Mouse (Mus musculus) hindbrain, embryonic 15.5 days (tissue): ENCODE measurements around the gene Acr. TPM values are rescaled to one million over a fixed set of nuclear protein-coding genes. Genes with fewer than 3 reads are reported as not detected.
A peak's percentile ranks its signal among the peaks of the same experiment; 100 is the strongest.

ENCODE experiments used
- ATAC-seq: fragments of 200-750 bp; cut with Nextera tagmentation; 2 replicates; pipeline ENCODE4 v1.8.0; 2017; ENCODE audit warnings: low read depth, moderate number of reproducible peaks, moderate TSS enrichment; ENCODE audit not compliant: low FRiP score
- H3K27ac ChIP-seq: fragments of 300-500 bp; sonication (generic); replicated peaks from 2 replicates; pipeline ENCODE4 v1.5.1; 2015; ENCODE audit warnings: mild to moderate bottlenecking, inconsistent platforms
- H3K27me3 ChIP-seq: fragments of 300-500 bp; sonication (generic); 2 replicates; pipeline ENCODE4 v1.6.1; 2015; ENCODE audit warnings: control low read depth, inconsistent platforms
- H3K36me3 ChIP-seq: fragments of 300-500 bp; sonication (generic); 2 replicates; pipeline ENCODE4 v1.6.1; 2015; ENCODE audit warnings: control low read depth, inconsistent platforms
- H3K4me1 ChIP-seq: fragments of 300-500 bp; sonication (generic); replicated peaks from 2 replicates; pipeline ENCODE4 v1.6.1; 2015; ENCODE audit warnings: control low read depth, inconsistent platforms
- H3K4me2 ChIP-seq: fragments of 300-500 bp; sonication (generic); 2 replicates; pipeline ENCODE4 v1.6.1; 2015; ENCODE audit warnings: moderate library complexity, mild to moderate bottlenecking, inconsistent platforms
- H3K4me3 ChIP-seq: fragments of 300-500 bp; sonication (generic); 2 replicates; pipeline ENCODE4 v1.5.1; 2015; ENCODE audit warnings: mild to moderate bottlenecking, inconsistent platforms
- H3K9ac ChIP-seq: fragments of 300-500 bp; sonication (generic); 2 replicates; pipeline ENCODE4 v1.6.1; 2015; ENCODE audit warnings: inconsistent platforms
- H3K9me3 ChIP-seq: fragments of 300-500 bp; sonication (generic); 2 replicates; pipeline ENCODE4 v1.6.1; 2016; ENCODE audit warnings: control low read depth, inconsistent platforms
- WGBS: fragments of 180-500 bp; shearing (Covaris S2); methylation state at CpG from one replicate; pipeline ENCODE4 v1.1.7; 2015; 5-methylcytosine and 5-hydroxymethylcytosine counted together
- polyA plus RNA-seq: library from polyadenylated mRNA; unstranded; fragments of >200 nt; fragmentation: Nextera tagmentation; extraction: Ambion mirVana; gene quantifications from 2 replicates; pipeline ENCODE4 v1.2.1, GENCODE M21; 2015

Acr gene
- polyA plus RNA-seq, 1 experiment from 2014 or later = 1.4 TPM

DNA sequence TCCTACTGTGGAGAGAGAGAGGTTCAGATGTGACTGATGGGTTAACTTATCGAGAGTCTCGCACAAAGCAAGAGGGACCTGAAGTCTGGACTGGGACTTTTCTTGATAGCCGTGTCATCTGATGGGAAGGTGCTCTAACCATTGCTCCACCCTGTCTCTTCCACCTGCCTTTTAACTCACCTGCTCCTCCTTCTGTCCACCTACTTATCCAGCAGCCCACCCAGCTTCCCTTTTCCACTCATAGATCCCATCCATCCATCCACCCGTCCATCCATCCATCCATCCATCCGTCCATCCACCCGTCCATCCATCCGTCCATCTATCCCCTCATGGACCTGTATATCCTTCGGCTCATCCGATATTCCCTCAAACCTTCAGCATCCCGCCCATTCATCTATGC lies 39.2 kb upstream of the Acr start:
- Histone ChIP-seq H3K9ac (no peak overlapping the region), H3K4me1 (peaks cover 39% of the 10 kb centered on the region), H3K27me3 (0 out of 2 replicates have a peak, but pooled peaks cover 4% of the 10 kb centered on the region), H3K4me3 (no peak overlapping the region), H3K27ac (no peak overlapping the region), H3K36me3 (0 out of 2 replicates have a peak, but pooled peaks cover 3% of the 10 kb centered on the region), H3K9me3 (no peaks in the 10 kb centered on the region), H3K4me2 (no peak overlapping the region)
- WGBS = 94% methylated on average over 10 of the region's 10 CpGs
- no peak for ATAC-seq

DNA sequence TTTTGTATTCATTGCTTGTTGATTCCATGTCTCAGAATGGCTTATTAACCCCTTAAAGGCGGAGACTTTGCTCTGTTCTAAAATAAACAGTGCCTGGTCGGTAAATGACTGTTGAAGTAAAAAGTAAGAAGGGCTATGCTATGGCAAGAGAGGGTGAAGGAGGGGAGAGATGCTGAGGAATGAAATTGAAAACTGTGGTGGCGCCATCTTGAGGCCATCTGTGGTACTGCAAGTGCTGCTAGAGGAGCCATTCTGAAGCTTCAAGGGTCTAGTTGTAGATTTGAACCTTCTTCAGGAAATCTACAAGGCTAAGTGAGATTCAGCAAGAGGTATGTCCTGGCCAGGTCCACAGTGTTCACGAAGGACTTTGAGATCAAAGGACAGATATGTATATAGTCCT lies 37.8 kb upstream of the Acr start:
- H3K9ac ChIP-seq = no peak overlapping the region
- no peak for ATAC-seq
- H3K27ac ChIP-seq = peak overlapping the region; percentile 31; the same call in 1 of the 2 replicates
- no peaks in the 10 kb centered on the region for H3K9me3 ChIP-seq
- H3K4me2 ChIP-seq = no peak overlapping the region
- WGBS = 7% methylated on average over 4 of the region's 4 CpGs
- no peaks in the 10 kb centered on the region for H3K27me3 ChIP-seq
- peaks cover 32% of the 10 kb centered on the region for H3K4me1 ChIP-seq
- 0 out of 2 replicates have a peak, but pooled peaks cover 3% of the 10 kb centered on the region for H3K36me3 ChIP-seq
- no peak overlapping the region for H3K4me3 ChIP-seq

DNA sequence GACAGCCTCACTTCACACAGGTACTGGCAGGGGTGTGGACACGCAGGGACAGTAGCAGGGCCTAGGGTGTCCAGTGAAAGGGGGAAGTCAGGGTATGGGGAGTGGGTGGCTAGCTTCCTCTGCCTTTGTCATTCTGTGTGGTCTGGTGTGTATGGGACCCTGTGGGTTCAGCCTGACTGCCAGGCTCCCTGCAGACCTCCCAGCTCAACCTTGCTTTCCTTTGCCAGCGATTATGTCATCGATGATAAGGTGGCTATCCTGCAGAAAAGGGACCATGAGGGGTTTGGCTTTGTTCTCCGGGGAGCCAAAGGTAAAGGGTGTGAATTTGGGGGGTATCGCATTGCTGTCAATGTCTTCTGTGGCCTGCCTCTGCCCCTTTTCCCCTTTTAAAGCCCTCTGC lies 36.7 kb upstream of the Acr start:
- Histone ChIP-seq H3K4me1 (peaks cover 32% of the 10 kb centered on the region), H3K27ac (no peak overlapping the region), H3K36me3 (0 out of 2 replicates have a peak, but pooled peaks cover 3% of the 10 kb centered on the region), H3K4me2 (no peak overlapping the region), H3K4me3 (no peak overlapping the region), H3K27me3 (no peaks in the 10 kb centered on the region), H3K9me3 (no peaks in the 10 kb centered on the region), H3K9ac (no peak overlapping the region)
- 96% methylated on average over 5 of the region's 5 CpGs for WGBS
- no peak for ATAC-seq

DNA sequence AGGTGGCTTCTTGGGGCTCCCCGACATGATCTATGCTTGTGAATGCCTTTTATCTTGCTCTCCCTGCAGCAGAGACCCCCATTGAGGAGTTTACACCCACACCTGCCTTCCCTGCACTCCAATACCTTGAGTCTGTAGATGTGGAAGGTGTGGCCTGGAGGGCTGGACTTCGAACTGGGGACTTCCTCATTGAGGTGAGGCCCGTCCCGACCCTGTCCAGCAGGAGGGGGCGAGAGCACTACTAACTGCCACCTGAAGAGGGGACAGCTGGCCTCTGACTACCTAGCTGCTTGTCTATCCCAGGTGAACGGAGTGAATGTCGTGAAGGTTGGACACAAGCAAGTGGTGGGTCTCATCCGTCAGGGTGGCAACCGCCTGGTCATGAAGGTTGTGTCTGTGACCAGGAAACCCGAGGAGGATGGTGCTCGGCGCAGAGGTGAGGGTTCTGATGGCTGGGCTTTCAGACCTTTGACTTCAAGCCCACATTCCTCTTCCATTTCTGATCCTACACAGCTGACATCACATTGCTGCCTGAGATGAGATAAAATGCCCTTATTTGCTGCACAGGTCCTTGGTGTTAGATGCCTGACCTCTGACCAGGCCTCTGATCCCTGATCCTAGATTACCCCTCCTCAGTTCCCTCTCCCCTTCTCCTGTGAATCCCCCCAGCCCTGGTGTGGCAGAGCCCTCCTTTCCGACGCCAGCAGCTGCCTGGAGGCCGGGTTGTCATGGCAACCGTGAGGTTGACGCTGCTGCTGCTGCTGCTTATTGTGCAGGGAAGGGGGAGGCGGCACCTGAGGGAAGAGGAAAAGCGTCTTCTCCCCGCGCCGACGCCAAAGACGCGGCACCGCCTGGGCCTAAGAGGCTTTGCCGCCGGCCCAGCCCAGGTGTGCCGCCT lies 35.9 kb upstream of the Acr start:
- no peaks in the 10 kb centered on the region for H3K36me3 ChIP-seq
- no peaks in the 10 kb centered on the region for H3K27me3 ChIP-seq
- peak overlapping the region; percentile 49 for H3K9ac ChIP-seq
- peak overlapping the region; percentile 81 for H3K4me2 ChIP-seq
- H3K4me3 ChIP-seq = peak overlapping the region; percentile 46
- H3K9me3 ChIP-seq = no peaks in the 10 kb centered on the region
- WGBS = 30% methylated on average over 29 of the region's 29 CpGs
- peak; percentile 80 for ATAC-seq
- H3K27ac ChIP-seq = peak overlapping the region; percentile 88
- H3K4me1 ChIP-seq = peaks cover 32% of the 10 kb centered on the region

DNA sequence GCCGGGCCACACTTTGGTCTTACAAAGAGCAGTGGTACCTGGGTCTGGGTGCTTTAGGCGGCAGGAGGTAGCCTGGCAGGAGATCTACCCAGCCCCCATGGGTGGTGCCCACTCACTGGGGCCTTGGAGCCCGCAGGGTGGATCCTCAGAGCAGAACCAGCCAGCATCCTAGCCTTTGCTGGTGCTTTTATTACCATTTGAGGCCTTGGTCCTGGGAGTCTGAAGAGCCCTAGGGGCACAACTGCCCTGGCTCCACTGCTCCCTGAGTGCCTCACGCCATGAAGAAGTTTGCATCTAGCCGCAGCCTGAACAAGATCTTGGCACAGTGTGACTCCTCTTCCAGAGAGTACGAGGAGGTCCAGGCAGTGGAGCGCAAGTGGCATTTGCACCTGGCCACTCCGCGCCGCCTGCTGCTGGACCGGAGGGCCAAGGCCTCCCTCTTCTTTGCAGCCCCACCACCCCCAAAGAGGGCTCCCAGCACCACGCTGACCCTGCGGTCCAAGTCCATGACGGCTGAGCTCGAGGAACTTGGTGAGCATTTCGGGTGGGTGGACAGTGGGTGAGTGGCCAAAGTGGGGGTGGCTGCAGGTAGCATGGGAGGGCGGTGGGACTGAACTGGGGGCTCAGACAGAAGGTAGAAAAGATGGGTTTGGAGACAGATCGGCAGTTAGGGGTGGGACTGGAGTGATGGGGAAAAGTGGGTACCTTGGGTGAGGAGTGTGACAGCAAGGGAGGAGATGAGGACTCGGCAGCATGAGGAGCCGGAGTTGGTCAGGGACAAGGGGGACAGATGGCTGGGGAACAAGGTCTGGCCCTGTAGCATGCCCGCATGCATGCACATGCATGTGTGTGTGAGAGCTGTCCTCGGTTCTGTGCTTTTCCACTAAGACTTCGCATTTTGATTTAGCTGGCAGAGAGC lies 34.9 kb upstream of the Acr start:
- no peaks in the 10 kb centered on the region for H3K36me3 ChIP-seq
- peaks cover 32% of the 10 kb centered on the region for H3K4me1 ChIP-seq
- H3K4me2 ChIP-seq = peak overlapping the region; percentile 81
- peak overlapping the region; percentile 88 for H3K27ac ChIP-seq
- ATAC-seq = peak; percentile 51
- peak overlapping the region; percentile 49 for H3K9ac ChIP-seq
- peak overlapping the region; percentile 46 for H3K4me3 ChIP-seq
- no peaks in the 10 kb centered on the region for H3K27me3 ChIP-seq
- 63% methylated on average over 23 of the region's 23 CpGs for WGBS
- no peaks in the 10 kb centered on the region for H3K9me3 ChIP-seq

DNA sequence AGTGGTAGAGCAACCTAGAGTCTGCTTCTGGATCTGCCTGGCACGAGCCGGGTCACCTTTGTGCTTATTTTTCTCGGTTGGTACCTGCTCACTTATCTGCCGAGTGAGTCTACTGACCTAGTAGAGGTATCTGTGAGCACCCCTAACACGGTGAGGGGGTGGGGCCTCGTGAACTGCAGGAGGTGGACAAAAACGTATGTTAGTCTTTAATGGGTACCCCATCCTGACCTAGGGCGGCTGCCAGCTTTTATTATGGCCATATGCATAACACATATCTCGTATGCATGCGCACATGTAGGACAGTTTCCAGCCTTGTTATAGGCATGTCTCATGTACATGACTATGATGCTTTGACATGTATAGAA lies 34.3 kb upstream of the Acr start:
- Histone ChIP-seq H3K4me1 (peaks cover 32% of the 10 kb centered on the region), H3K9ac (peak overlapping the region; percentile 49; the same call in 1 of the 2 replicates), H3K4me2 (peak overlapping the region; percentile 81), H3K9me3 (no peaks in the 10 kb centered on the region), H3K4me3 (peak overlapping the region; percentile 46), H3K27ac (no peak overlapping the region; the same call in 1 of the 2 replicates), H3K27me3 (no peaks in the 10 kb centered on the region), H3K36me3 (no peaks in the 10 kb centered on the region)
- ATAC-seq = no peak
- 82% methylated on average over 10 of the region's 10 CpGs for WGBS

DNA sequence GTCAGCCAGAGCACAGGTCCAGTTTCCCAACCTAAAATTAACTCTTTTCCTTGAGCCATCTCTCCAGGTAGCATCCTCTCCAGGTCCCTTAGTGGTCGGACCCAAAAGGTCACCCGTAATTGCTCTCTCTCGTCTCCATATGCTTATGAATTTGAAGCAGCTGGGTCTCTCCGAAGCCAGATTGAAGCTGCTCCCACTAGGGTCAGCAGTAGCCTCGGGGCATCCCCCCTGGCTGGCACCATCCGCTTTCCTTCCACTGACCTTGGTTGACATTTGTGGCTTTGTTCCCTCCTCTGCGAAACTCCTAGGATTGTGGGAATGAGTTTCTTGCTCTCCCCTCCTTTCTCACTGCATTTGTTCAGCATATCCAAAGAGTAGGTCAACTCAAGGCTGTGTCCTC lies 24.0 kb upstream of the Acr start:
- no peak overlapping the region for H3K27ac ChIP-seq
- H3K9me3 ChIP-seq = no peaks in the 10 kb centered on the region
- H3K4me2 ChIP-seq = no peak overlapping the region
- H3K9ac ChIP-seq = no peak overlapping the region
- 76% methylated on average over 7 of the region's 7 CpGs for WGBS
- peaks cover 12% of the 10 kb centered on the region; the same call in 1 of the 2 replicates for H3K36me3 ChIP-seq
- H3K4me3 ChIP-seq = no peak overlapping the region
- H3K4me1 ChIP-seq = peaks cover 20% of the 10 kb centered on the region
- ATAC-seq = no peak
- H3K27me3 ChIP-seq = no peaks in the 10 kb centered on the region

DNA sequence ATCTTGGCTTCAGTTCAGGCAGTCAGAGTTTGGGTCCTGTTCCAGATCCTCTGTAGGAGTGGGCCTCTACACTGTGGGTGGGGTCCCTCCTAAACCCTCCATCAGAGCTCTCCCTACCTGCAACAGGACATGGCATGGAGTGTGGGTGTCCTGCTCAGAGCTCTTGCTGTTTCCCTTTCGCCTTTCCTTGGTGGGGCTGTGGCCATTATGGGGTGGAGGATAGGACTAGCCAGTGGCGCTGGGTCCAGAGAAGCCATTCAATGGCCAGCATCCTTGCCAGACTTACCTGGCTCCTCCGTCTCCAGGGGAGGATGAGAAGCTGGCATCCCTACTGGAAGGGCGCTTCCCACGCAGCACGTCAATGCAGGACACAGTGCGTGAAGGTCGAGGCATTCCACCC lies 20.8 kb upstream of the Acr start:
- peaks cover 23% of the 10 kb centered on the region for H3K4me1 ChIP-seq
- H3K27me3 ChIP-seq = no peaks in the 10 kb centered on the region
- H3K27ac ChIP-seq = no peak overlapping the region
- no peak for ATAC-seq
- peaks cover 12% of the 10 kb centered on the region; the same call in 1 of the 2 replicates for H3K36me3 ChIP-seq
- no peaks in the 10 kb centered on the region for H3K9me3 ChIP-seq
- peak overlapping the region; percentile 45 for H3K4me2 ChIP-seq
- H3K9ac ChIP-seq = no peak overlapping the region
- H3K4me3 ChIP-seq = no peak overlapping the region
- 57% methylated on average over 8 of the region's 8 CpGs for WGBS

DNA sequence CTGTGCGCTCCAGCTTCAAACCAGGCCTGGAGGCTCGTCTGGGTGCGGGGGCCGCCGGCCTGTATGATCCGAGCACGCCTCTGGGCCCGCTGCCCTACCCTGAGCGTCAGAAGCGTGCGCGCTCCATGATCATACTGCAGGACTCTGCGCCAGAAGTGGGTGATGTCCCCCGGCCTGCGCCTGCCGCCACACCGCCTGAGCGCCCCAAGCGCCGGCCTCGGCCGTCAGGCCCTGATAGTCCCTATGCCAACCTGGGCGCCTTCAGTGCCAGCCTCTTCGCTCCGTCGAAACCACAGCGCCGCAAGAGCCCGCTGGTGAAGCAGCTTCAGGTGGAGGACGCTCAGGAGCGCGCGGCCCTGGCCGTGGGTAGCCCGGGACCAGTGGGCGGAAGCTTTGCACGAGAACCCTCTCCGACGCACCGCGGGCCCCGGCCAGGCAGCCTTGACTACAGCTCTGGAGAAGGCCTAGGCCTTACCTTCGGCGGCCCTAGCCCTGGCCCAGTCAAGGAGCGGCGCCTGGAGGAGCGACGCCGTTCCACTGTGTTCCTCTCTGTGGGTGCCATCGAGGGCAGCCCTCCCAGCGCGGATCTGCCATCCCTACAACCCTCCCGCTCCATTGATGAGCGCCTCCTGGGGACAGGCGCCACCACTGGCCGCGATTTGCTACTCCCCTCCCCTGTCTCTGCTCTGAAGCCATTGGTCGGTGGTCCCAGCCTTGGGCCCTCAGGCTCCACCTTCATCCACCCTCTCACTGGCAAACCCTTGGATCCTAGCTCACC lies 20.1 kb upstream of the Acr start:
- H3K4me3 ChIP-seq = peak overlapping the region; percentile 13; the same call in 1 of the 2 replicates
- peak overlapping the region; percentile 53; the same call in 1 of the 2 replicates for H3K27ac ChIP-seq
- peak; percentile 68 for ATAC-seq
- no peaks in the 10 kb centered on the region for H3K9me3 ChIP-seq
- H3K27me3 ChIP-seq = no peaks in the 10 kb centered on the region
- H3K36me3 ChIP-seq = peaks cover 9% of the 10 kb centered on the region; the same call in 1 of the 2 replicates
- H3K4me2 ChIP-seq = peak overlapping the region; percentile 45
- no peak overlapping the region; the same call in 1 of the 2 replicates for H3K9ac ChIP-seq
- H3K4me1 ChIP-seq = peaks cover 23% of the 10 kb centered on the region
- WGBS = 11% methylated on average over 58 of the region's 58 CpGs

DNA sequence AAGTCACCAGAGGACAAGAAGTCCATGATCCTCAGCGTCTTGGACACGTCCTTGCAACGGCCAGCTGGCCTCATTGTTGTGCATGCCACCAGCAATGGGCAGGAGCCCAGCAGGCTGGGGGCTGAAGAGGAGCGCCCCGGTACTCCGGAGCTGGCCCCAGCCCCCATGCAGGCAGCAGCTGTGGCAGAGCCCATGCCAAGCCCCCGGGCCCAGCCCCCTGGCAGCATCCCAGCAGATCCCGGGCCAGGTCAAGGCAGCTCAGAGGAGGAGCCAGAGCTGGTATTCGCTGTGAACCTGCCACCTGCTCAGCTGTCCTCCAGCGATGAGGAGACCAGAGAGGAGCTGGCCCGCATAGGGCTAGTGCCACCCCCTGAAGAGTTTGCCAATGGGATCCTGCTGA lies 19.3 kb upstream of the Acr start:
- peak; percentile 79 for ATAC-seq
- H3K36me3 ChIP-seq = peaks cover 3% of the 10 kb centered on the region; the same call in 1 of the 2 replicates
- no peaks in the 10 kb centered on the region for H3K27me3 ChIP-seq
- no peak overlapping the region for H3K9ac ChIP-seq
- H3K4me3 ChIP-seq = no peak overlapping the region
- peak overlapping the region; percentile 53 for H3K27ac ChIP-seq
- H3K4me2 ChIP-seq = peak overlapping the region; percentile 45
- H3K9me3 ChIP-seq = no peaks in the 10 kb centered on the region
- WGBS = 27% methylated on average over 11 of the region's 11 CpGs
- H3K4me1 ChIP-seq = peaks cover 23% of the 10 kb centered on the region

DNA sequence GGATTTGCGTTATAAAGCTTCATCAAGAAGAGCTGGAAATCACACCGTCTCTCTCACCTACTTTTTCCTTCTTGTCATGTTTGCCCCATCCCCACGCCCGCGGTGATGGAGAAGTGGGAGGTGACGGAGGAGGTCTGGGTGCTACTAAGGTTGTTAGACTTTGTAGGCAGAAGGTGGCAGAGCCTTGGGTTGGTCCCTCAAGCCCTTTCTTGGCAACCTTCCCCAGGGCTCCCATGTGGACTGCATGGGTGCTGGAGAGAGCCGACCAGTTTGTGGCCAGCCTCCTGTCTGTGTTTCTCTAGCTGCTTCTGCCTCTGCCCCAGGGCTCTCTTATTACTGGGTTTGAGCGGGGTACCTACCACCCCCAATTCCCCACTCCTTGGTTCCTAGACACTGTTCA lies 17.6 kb upstream of the Acr start:
- Histone ChIP-seq H3K36me3 (peaks cover 3% of the 10 kb centered on the region; the same call in 1 of the 2 replicates), H3K4me2 (no peak overlapping the region), H3K27me3 (peaks cover 2% of the 10 kb centered on the region), H3K9me3 (no peaks in the 10 kb centered on the region), H3K9ac (no peak overlapping the region), H3K4me1 (peaks cover 23% of the 10 kb centered on the region), H3K4me3 (no peak overlapping the region), H3K27ac (no peak overlapping the region)
- ATAC-seq = no peak
- 92% methylated on average over 8 of the region's 8 CpGs for WGBS
